Mouse (Mus musculus): ENCODE data around the gene Ptbp3. TPM values are rescaled to one million over a fixed set of nuclear protein-coding genes. Genes with fewer than 3 reads are reported as not detected.

Ptbp3 gene
- polyA plus RNA-seq, 1 experiment from 2014 or later: 38.2 TPM

- Histone ChIP-seq H3K27ac (ENCODE audit: low read length) (no peak overlapping the region), H3K4me2 (replicated peaks; ENCODE audit: low read depth, low read length) (no peak overlapping the region), H3K36me3 (ENCODE audit: insufficient read depth, low read length) (no peaks in the 10 kb centered on the region), H3K9me3 (ENCODE audit: low read length) (no peaks in the 10 kb centered on the region), H3K4me1 (ENCODE audit: insufficient read depth, low read depth, low read length) (peaks cover 10% of the 10 kb centered on the region; the same call in 1 of the 2 replicates), H3K9ac (replicated peaks; ENCODE audit: low read depth) (no peak overlapping the region), H3K4me3 (ENCODE audit: low read depth, low read length) (no peak overlapping the region), H3K27me3 (replicated peaks; ENCODE audit: insufficient read depth, low read length) (no peaks in the 10 kb centered on the region)
- ATAC-seq (no peak), DNase-seq (ENCODE audit: low spot score) (no peak)
- WGBS: 38% methylated on average over 2 of the region's 2 CpGs
- TF ChIP-seq EP300 (IDR thresholded peaks at IDR 0.05) (no peak), CTCF (IDR thresholded peaks at IDR 0.05) (no peak)
Measured at GRCm38 (mm10) chr4:59455465-59455864, 93.7 kb downstream of the Ptbp3 start.

- Histone ChIP-seq H3K4me1 (ENCODE audit: insufficient read depth, low read depth, low read length) (peaks cover 4% of the 10 kb centered on the region; the same call in 1 of the 2 replicates), H3K27me3 (replicated peaks; ENCODE audit: insufficient read depth, low read length) (no peaks in the 10 kb centered on the region), H3K9ac (replicated peaks; ENCODE audit: low read depth) (no peak overlapping the region), H3K4me2 (replicated peaks; ENCODE audit: low read depth, low read length) (no peak overlapping the region), H3K4me3 (ENCODE audit: low read depth, low read length) (no peak overlapping the region), H3K9me3 (ENCODE audit: low read length) (no peaks in the 10 kb centered on the region), H3K27ac (ENCODE audit: low read length) (no peak overlapping the region), H3K36me3 (ENCODE audit: insufficient read depth, low read length) (no peaks in the 10 kb centered on the region)
- 0 out of 2 replicates have a peak, but pooled peaks have one; percentile 9 for ATAC-seq
- 57% methylated on average over 3 of the region's 3 CpGs for WGBS
- TF ChIP-seq CTCF (IDR thresholded peaks at IDR 0.05) (no peak), EP300 (IDR thresholded peaks at IDR 0.05) (no peak)
- DNase-seq (ENCODE audit: low spot score): no peak
Measured at GRCm38 (mm10) chr4:59454046-59454445, 95.1 kb downstream of the Ptbp3 start.

- no peak overlapping the region for H3K27ac ChIP-seq (ENCODE audit: low read length)
- 61% methylated on average over 8 of the region's 8 CpGs for WGBS
- no peaks in the 10 kb centered on the region for H3K36me3 ChIP-seq (ENCODE audit: insufficient read depth, low read length)
Measured at GRCm38 (mm10) chr4:59452503-59452933, 96.6 kb downstream of the Ptbp3 start.

GRCm38 (mm10) chr4:59450906-59451305, 98.3 kb downstream of the Ptbp3 start:
- Histone ChIP-seq H3K4me3 (ENCODE audit: low read depth, low read length) (no peak overlapping the region), H3K27me3 (replicated peaks; ENCODE audit: insufficient read depth, low read length) (no peaks in the 10 kb centered on the region), H3K4me2 (replicated peaks; ENCODE audit: low read depth, low read length) (no peak overlapping the region), H3K4me1 (ENCODE audit: insufficient read depth, low read depth, low read length) (no peaks in the 10 kb centered on the region), H3K36me3 (ENCODE audit: insufficient read depth, low read length) (no peaks in the 10 kb centered on the region), H3K9ac (replicated peaks; ENCODE audit: low read depth) (no peak overlapping the region), H3K27ac (ENCODE audit: low read length) (no peak overlapping the region), H3K9me3 (ENCODE audit: low read length) (no peaks in the 10 kb centered on the region)
- ATAC-seq (peak; percentile 46), DNase-seq (ENCODE audit: low spot score) (no peak)
- no peak for TF ChIP-seq EP300 (IDR thresholded peaks at IDR 0.05)
- TF ChIP-seq CTCF (IDR thresholded peaks at IDR 0.05): no peak
- 71% methylated on average over 3 of the region's 3 CpGs for WGBS

More at GRCm38 (mm10) chr4:59452503-59452933, 96.6 kb downstream of the Ptbp3 start:
- ATAC-seq: peak; percentile 56
- peak; percentile 73 for DNase-seq (ENCODE audit: low spot score)
- Histone ChIP-seq H3K4me2 (replicated peaks; ENCODE audit: low read depth, low read length) (no peak overlapping the region), H3K4me3 (ENCODE audit: low read depth, low read length) (no peak overlapping the region), H3K9ac (replicated peaks; ENCODE audit: low read depth) (no peak overlapping the region), H3K9me3 (ENCODE audit: low read length) (no peaks in the 10 kb centered on the region), H3K4me1 (ENCODE audit: insufficient read depth, low read depth, low read length) (peaks cover 2% of the 10 kb centered on the region; the same call in 1 of the 2 replicates), H3K27me3 (replicated peaks; ENCODE audit: insufficient read depth, low read length) (no peaks in the 10 kb centered on the region)
- 0 out of 2 replicates have a peak, but pooled peaks have one; percentile 23 for TF ChIP-seq EP300 (IDR thresholded peaks at IDR 0.05)
- TF ChIP-seq CTCF (IDR thresholded peaks at IDR 0.05): no peak

- H3K4me3 ChIP-seq (ENCODE audit: low read depth, low read length): no peak overlapping the region
- WGBS: 55% methylated on average over 6 of the region's 6 CpGs
- no peaks in the 10 kb centered on the region for H3K4me1 ChIP-seq (ENCODE audit: insufficient read depth, low read depth, low read length)
- H3K9ac ChIP-seq (replicated peaks; ENCODE audit: low read depth): no peak overlapping the region
- H3K36me3 ChIP-seq (ENCODE audit: insufficient read depth, low read length): no peaks in the 10 kb centered on the region
- 0 out of 2 replicates have a peak, but pooled peaks have one; percentile 39 for TF ChIP-seq EP300 (IDR thresholded peaks at IDR 0.05)
- TF ChIP-seq CTCF (IDR thresholded peaks at IDR 0.05): no peak
- peak; percentile 34 for ATAC-seq
- H3K27ac ChIP-seq (ENCODE audit: low read length): no peak overlapping the region
- H3K27me3 ChIP-seq (replicated peaks; ENCODE audit: insufficient read depth, low read length): no peaks in the 10 kb centered on the region
- no peaks in the 10 kb centered on the region for H3K9me3 ChIP-seq (ENCODE audit: low read length)
- no peak overlapping the region for H3K4me2 ChIP-seq (replicated peaks; ENCODE audit: low read depth, low read length)
- DNase-seq (ENCODE audit: low spot score): peak; percentile 48
Measured at GRCm38 (mm10) chr4:59450234-59450854, 98.8 kb downstream of the Ptbp3 start.

- TF ChIP-seq CTCF (IDR thresholded peaks at IDR 0.05): no peak
- TF ChIP-seq EP300 (IDR thresholded peaks at IDR 0.05): no peak
- Histone ChIP-seq H3K9me3 (ENCODE audit: low read length) (no peaks in the 10 kb centered on the region), H3K4me3 (ENCODE audit: low read depth, low read length) (no peak overlapping the region), H3K27ac (ENCODE audit: low read length) (no peak overlapping the region), H3K36me3 (ENCODE audit: insufficient read depth, low read length) (no peaks in the 10 kb centered on the region), H3K4me1 (ENCODE audit: insufficient read depth, low read depth, low read length) (no peaks in the 10 kb centered on the region), H3K4me2 (replicated peaks; ENCODE audit: low read depth, low read length) (no peak overlapping the region), H3K9ac (replicated peaks; ENCODE audit: low read depth) (no peak overlapping the region), H3K27me3 (replicated peaks; ENCODE audit: insufficient read depth, low read length) (no peaks in the 10 kb centered on the region)
- DNase-seq (ENCODE audit: low spot score) (no peak), ATAC-seq (no peak)
- WGBS: 78% methylated on average over 1 of the region's 1 CpGs
Measured at GRCm38 (mm10) chr4:59447296-59447695, 101.9 kb downstream of the Ptbp3 start.
